Mouse (Mus musculus): ENCODE data around the gene Gnaq. TPM values are rescaled to one million over a fixed set of nuclear protein-coding genes. Genes with fewer than 3 reads are reported as not detected.
"Not testable (repeated sequence)": the region's sequence is repeated elsewhere in the genome, so short reads cannot be mapped to it uniquely, and the experiment has no call there.

The Gnaq gene
- total RNA-seq, 2 experiments from 2014 or later: 2.0 to 7.1 TPM

DNA sequence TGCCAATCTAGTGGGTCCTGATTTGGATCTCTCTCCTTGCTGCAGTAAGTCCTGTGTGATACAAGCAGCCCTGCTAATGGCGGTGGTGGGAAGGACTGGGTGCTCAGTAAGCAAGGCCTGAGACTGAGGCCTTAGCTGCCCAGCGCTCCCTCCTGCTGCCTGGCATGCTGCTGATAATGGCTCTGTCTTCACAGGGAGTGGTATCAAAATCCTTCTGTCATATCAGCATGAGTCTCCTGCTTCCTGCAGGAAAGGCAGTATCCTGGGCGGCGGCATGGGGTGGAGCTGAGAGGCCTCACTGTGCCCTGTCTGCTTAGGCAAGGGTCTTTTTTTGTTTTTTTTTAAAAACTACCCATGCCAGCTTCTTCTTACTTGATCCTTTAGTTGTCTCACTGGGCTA, 9.2 kb downstream of the Gnaq start:
- peak; percentile 57; the same call in 1 of the 2 replicates for ATAC-seq (replicated peaks; ENCODE audit: low FRiP score, poor library complexity, severe bottlenecking)

DNA sequence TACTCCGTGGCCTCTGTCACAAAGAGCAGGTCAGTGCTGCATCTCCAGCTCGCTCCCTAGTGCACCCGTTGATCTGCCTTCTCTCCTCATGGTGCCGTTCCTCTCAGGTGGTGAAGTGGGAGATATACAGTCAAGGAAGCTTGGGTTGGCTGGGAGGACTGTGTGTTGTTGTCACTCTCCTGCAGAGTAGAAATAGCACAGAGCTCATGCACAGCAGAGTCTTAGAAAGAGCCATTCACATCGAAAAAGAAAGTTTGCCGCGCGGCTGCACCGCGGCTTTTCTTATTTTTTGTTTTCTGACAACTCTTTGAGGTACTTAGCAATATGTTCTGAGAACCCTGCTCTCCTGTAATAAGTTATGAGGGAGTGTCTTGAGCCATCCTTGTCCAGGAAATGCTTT, 10.4 kb downstream of the Gnaq start:
- ATAC-seq (replicated peaks; ENCODE audit: low FRiP score, poor library complexity, severe bottlenecking): no peak

DNA sequence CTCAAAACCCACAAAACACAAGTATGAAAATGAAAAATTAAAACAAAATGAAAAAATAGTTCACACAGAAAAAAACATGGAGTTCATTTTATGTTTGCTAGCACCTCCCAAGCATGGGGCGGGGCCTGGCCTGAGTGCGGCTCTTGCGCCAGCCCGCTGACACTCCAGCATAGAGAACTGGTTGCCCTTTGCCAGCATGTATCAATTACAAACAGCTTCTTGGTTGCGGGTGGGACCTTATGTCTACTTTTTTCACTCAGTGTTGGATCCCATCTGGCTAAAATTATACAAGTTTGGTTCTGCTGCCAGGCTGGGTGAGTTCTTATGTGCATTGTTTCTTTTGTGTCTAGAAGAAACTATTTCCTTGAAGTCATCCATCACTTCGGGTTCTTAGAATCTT, 14.8 kb downstream of the Gnaq start:
- ATAC-seq (replicated peaks; ENCODE audit: low FRiP score, poor library complexity, severe bottlenecking): no peak

DNA sequence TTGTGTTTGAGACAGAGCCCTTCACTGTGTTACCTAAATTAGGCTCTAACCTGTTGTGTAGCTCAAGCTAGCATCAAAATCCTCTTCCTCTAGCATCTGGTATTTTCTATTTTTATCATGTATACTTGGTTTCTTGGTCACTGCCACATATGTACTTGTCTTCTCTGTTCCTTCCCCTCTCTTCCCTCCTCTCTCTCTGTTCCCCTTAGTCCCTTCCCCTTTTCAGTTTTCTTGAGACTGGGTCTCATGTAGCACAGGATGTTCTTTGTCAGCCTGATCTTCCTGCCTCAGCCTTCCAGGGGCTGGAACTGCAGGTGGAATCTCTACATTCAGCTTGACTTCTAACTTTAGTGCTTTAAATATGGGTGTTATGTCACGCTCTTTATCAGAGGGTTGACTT, 16.5 kb downstream of the Gnaq start:
- ATAC-seq (replicated peaks; ENCODE audit: low FRiP score, poor library complexity, severe bottlenecking): no peak

DNA sequence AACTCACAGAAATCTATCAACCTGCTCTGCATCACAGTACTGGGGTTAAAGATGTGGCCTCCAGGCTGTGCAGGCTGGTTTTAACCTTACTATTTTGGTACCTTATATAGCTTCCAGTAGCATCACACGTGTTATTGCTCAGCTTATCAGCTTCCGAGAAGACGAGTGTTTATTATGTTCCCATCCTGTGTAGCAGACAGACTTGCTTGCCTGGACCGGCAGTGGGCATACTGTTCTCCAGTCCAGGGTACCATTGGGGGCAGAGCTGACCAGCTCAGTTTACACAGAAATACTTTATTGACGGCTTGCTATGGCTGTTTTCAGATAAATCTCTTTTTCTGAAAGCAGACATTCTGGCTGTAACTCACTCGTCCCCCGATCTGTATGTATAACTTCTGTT, 17.7 kb downstream of the Gnaq start:
- ATAC-seq (replicated peaks; ENCODE audit: low FRiP score, poor library complexity, severe bottlenecking): no peak

DNA sequence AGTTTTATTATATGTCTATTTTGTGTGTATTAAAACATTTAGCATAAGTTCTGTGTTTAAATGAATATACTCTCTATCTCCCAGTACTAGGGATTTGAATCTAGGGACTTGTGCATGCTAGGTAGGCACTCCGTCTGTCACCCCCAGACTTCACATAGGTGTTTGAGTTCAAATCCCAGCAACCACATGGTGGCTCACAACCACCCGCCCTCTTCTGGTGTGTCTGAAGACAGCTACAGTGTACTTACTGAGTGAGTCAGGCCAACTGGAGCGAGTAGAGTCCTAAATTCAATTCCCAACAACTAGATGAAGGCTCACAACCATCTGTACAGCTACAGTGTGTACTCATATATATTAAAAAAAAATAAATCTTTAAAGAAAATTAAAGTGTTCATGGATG, 21.2 kb downstream of the Gnaq start:
- ATAC-seq (replicated peaks; ENCODE audit: low FRiP score, poor library complexity, severe bottlenecking): no peak

DNA sequence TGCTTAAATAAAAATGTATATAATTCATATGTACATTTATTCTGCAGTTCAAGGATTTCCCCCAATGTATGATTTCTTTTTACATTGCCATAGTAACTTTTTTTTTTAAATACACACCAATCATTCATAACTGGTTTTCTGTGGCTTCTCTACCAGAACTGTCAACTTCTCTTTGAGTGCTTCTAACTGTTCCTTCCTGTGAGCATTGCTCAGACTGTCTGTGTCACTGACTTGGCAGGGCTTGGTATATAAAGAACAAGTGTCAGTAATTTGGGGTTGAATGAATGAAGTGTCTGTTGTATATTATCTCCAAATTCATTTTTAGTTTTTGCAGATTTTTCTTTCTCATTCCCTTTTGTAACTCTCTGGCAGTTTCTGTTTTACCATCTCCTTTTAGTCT, 21.8 kb downstream of the Gnaq start:
- ATAC-seq (replicated peaks; ENCODE audit: low FRiP score, poor library complexity, severe bottlenecking): no peak

DNA sequence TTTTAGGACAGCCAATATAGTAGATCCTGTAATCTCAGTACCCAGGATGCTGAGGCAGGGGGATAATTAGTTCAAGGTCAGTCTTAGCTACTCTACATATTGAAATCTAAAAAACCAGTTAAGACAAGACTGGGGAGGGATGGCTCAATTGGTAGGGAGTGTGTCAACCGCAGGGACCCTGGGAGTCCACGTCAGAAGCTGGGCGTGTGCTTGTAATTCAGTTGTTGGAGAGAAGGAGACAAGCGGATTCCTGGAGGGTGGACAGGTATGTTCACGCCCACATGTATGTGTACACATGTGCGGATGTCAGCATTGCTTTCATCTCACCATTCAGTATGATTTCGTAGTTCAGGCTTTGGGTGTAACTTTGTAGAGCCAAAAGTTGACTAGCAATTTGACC, 24.5 kb downstream of the Gnaq start:
- no peak for ATAC-seq (replicated peaks; ENCODE audit: low FRiP score, poor library complexity, severe bottlenecking)

DNA sequence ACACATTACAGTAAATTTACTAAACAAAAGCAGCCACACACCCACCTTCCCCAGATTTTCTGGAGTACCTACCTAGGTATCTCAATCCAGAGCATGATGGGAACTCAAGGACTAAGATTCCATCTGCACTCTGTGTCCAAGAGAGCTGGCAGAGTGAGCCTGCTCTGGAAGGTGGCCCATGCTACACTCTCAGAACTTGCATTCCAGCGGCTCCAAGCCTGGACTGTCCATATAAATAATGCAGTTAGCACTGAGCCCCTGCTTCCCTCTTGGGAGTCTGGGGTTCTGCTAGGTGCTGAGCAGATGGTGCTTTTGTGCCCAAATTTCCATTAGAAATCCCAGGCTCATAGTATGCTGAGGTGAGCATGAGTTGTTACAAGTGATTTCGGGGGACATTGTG, 28.1 kb downstream of the Gnaq start:
- ATAC-seq (replicated peaks; ENCODE audit: low FRiP score, poor library complexity, severe bottlenecking): no peak

DNA sequence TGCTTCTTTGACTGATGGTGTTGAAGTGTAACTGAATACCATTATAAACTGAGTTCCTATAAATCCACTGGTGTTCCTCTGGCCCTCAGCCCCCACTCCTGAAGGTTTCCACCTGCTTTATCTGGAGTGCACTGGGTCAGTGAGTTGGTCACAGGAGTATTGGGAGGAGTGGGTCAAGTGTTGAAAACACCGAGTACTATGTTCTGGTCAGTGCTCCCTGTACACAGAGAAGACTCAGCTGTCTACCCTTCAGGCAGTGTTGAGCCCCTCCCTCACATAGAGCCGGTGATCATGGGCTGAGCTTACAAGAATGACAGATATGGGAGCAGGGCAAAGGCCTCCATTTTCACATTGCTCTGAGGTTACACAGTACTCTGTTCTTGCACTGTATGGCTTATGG, 28.6 kb downstream of the Gnaq start:
- no peak for ATAC-seq (replicated peaks; ENCODE audit: low FRiP score, poor library complexity, severe bottlenecking)

DNA sequence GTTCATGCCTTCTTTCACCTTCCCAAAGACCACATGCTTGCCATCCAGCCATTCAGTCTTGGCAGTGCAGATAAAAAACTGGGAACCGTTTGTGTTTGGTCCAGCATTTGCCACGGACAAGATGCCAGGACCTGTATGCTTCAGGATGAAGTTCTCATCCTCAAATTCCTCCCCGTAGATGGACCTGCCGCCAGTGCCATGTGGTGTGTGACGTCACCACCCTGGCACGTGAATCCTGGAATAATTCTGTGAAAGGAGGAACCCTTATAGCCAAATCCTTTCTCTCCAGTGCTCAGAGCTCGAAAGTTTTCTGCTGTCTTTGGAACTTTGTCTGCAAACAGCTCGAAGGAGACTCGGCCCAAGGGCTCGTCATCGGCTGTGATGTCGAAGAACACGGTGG, 31.8 kb downstream of the Gnaq start:
- ATAC-seq (replicated peaks; ENCODE audit: low FRiP score, poor library complexity, severe bottlenecking): not testable (repeated sequence)

DNA sequence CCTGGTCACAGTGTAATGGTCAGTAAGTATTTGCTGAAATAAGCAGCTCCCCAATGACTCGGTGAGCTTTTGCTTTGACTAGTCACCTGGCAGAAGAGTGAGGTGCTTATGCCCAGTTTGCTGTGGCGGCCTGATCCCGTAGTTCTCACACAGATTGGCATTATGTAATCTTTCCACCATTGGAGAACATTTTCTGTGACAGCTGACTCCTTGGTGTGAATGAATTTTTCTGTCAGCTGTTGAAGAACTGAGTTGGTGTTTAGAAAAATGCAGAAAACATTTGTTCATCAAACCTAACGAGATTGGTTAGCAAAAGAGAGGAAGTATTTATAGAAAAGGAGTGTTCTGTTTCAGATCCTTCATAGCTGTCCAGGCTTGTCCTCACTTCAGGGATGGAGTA, 34.6 kb downstream of the Gnaq start:
- ATAC-seq (replicated peaks; ENCODE audit: low FRiP score, poor library complexity, severe bottlenecking): no peak

DNA sequence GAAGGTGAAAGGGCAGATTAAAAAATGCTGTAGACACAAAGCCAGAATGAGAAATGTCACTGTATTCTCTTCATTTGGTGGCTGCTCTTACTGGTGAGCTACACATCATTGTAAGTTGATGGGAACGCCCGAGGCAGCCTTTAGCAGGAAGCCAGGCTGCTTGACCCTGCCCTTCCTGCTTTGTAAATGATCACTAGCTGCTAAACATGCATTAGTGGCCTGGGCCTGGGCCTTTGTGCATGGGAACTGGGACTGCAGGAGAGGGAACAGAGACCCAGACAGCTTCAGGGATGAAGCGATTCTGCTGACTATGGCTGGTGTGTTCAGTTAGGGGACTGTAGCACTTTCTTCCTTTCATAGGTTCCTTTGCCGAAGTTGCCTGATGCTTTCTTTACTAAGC, 35.6 kb downstream of the Gnaq start:
- ATAC-seq (replicated peaks; ENCODE audit: low FRiP score, poor library complexity, severe bottlenecking): no peak

DNA sequence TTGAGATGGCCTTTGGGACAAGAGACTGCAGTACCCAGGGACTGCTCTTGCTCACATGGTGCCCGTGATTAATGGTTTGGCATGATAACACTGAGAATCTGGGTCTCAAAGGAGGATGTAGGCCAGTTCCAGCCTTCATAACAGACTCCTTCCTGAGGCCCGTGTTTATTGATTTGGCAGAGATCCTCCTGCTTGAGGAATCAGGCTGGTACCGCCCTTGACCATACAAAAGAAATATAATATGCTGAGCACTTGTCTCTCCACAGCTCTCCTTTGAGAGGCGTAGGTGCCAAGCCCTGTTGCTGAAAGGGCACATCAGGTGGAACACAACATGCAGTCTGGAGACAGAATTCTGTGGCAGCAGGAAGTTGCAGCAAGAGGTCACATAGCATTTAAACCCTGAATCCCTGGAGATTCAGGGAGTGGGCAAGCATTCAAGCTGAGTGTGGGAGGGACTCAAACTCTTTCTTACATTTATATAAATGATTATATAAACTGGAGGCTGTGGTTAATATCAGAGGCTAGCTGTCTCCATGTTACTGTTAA, 36.1 kb downstream of the Gnaq start:
- no peak for ATAC-seq (replicated peaks; ENCODE audit: low FRiP score, poor library complexity, severe bottlenecking)

DNA sequence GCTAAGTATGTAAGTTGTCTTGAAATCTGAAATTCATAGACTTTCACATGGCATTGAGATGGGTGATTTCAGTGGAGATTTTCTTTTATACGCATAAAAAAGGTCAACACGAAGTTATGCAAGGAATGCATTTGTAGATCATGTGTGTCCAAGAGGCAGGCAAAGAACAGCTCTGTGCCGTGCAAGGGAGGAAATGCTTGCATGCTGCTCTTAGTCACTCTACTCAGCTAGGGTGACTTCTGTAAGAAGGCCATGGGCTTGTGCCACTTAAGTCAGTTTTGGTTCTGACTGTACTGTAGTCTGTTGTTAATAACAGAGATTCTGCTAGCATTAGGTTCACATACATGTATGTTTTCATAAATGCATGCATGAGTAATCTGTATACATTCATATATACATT, 38.1 kb downstream of the Gnaq start:
- no peak for ATAC-seq (replicated peaks; ENCODE audit: low FRiP score, poor library complexity, severe bottlenecking)

DNA sequence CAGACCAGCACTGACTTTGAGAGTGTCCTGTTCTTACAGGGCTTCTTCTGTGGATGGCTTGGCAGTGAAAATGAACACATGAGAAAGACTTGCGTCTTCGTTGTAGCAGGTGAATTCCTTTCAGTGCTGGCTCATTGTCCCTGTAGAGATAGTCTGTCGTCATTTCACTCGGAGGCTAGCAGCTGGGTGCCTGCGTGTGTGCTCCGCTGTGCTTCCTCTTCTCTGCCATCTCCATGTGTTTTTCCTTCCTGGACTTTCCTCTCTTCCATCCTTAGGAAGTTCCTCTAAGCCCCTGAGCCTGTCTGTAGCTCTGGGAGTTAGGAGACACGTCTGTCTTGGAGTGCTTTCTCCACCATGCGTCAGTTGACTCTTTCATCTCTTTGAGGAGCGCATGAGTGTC, 41.1 kb downstream of the Gnaq start:
- no peak for ATAC-seq (replicated peaks; ENCODE audit: low FRiP score, poor library complexity, severe bottlenecking)

DNA sequence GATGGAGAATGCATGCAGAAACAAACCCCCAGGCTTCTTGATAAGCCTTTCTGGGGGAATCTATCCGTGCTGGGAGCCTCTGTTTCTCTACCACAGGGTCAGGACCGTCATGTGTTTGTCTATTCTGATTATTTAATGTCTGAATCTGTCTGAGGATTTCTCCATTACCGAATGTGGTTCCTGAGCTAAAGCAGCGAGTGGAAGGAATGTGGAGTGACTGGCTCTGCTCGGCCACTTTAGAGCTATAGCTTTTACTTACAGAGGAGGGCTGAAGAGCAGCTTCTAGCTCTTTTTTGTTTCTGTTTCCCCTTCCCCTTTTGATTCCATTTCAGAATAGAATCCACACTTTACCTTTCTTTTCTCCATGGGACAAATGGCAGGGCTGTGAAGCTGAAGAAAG, 43.8 kb downstream of the Gnaq start:
- ATAC-seq (replicated peaks; ENCODE audit: low FRiP score, poor library complexity, severe bottlenecking): no peak

DNA sequence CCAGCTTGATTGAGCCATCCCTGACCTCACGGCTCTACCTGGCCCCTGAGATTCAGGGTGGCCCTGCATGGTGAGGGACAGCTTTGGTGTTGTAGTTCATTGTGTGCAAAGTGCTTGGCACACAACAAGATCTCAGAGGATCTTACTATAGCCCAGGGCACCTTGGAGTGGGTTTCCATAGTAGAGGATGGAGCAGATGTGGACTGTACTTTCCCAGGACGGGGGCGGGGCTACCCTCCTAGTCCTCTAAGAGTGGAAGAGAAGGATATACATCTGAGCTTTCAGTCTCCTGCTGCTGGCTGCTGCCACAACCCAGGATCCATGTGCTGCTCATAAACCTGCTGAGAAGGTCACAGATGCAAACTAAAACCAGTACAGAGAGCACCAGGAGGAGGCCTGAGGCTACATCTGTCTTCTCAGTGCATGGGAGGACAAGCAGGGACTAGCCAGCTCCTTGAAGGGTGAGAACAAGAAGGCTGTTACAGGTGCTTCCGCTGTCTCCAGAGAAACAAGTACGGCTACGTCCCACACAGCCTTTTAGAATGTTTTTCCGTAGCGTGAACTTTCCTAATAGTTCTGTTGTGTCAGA, 44.6 kb downstream of the Gnaq start:
- ATAC-seq (replicated peaks; ENCODE audit: low FRiP score, poor library complexity, severe bottlenecking): no peak

DNA sequence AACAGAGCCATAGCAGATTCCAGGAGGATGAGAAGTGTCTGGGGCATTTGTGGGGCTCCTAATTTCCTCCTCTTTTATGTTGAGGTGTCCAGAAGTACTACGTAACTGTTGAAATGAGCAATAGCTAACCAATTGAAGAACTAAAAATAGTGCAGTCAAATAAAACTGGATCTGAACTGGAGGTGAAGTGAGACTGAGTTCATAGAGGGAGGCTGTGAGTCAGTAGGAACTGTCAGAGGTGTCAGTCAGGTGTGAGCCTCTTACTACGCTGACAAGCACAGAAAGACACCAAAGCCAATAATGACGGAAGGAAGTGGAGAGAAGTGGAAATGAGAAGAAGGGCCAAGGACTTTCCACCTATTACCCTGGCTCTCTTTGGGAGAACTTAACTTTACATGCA, 48.6 kb downstream of the Gnaq start:
- ATAC-seq (replicated peaks; ENCODE audit: low FRiP score, poor library complexity, severe bottlenecking): no peak

DNA sequence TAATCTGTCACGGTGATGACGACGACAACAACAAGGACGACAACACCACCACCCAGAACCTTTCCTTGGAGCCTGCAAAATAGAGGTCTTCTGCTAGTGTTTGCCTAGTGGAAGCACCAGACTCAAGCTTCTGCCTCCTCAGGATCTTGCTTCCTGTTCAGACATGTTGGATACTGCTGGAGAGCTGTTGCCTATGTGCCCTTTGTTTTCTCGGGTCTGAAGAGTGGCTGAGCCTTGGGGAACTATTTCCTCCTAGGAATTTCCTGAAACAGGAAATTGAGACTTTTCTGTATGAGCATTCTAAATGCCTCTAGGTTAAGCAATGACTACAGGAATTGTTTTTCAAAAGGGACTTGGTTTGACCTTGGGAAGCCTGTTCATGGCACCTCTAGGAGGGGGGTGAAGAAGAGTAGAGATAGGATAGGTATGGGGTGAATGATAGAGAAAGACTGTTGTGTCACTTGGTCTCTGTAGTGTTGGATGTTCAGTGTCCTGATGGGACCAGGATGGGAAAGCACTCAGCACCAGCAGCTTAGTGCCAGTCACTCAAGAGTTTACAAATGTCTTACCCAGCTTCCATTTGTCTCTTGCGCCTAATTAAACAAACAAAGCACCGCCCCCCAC, 49.3 kb downstream of the Gnaq start:
- no peak for ATAC-seq (replicated peaks; ENCODE audit: low FRiP score, poor library complexity, severe bottlenecking)

DNA sequence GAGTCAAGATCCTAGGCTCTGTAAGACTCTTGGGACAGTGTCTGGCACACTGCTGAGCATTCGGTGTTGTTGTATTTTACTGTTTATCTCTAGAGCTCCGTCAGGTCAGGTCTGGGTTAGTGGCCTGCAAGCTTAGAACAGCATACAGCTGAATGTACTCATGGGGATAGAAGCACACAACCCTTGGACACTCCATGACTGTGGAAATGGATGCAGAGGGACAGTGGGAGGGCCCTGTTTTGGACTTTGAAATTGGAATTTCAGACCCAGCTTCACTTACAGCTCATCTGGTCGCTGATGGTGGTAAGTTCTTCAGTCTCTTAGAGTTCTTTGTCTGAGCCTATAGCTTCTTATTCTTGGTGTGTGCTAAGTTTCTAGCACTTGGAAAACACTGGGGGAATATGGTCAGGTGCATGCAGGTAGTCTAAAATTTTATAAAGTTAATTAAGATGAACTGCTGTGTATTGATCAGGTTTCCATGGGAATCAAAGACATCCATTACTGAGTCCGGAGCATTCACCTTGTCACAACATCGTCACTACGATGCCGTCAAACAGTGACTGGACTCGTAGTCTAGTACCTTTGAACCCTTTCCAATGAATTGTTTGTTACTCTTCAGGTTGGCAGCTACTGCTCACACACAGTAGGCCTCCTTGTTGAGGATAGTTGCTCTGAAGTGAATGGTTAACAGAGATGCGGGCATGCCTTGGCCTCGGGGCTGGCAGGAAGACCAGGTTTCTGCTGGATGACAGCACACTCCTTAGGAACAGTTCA, 51.1 kb downstream of the Gnaq start:
- ATAC-seq (replicated peaks; ENCODE audit: low FRiP score, poor library complexity, severe bottlenecking): no peak
